Mouse (Mus musculus) monocyte, adult 59 days (primary cell): Measurements from ENCODE around the gene Thbs3. TPM values are rescaled to one million over a fixed set of nuclear protein-coding genes. Genes with fewer than 3 reads are reported as not detected.

Experiments used
- total RNA-seq, 2 experiments: library from RNA; stranded (reverse); gene quantifications; one replicate each; pipeline ENCODE4 v1.2.4; 2023

Thbs3 gene
- total RNA-seq = 1 to 10 TPM; 5.2 to 6.8 TPM

DNA sequence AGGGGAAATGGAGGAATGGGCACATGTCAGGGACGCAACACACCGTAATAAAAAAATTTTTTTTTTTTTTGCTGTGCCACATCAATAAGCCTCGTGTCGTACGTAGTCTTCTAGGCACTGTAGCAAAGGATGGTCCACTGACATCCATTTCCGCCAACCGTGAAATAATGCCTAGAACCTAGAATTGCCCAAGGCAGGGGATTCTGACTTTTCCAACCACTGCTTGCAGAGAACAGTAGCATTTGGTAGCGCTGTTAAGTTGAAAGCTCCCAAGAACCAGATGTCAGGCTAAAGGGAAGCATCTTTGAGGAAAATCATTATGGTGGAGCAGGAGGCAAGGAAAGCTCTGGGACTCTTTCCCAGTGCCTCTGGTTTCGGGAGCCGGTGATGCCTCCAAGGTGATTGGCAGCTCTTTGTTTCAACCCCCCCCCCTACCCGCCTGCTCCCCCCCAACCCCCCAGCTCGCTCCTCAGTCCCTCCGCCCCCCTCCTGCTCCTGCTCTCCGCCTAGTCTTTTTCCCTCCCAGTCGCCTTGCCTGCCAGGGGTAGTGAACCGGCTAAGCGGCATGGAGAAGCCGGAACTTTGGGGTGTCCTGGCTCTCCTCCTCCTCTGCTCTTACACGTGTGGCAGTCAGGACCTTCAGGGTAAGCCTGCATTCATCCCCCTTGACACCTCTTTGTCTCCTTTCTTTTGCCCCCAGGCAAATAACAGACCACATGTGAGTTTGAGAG is at the start of gene Thbs3:
Gene Thbs3 (plus strand): TSS at position 500 of the 731 bp plus-strand sequence.

DNA sequence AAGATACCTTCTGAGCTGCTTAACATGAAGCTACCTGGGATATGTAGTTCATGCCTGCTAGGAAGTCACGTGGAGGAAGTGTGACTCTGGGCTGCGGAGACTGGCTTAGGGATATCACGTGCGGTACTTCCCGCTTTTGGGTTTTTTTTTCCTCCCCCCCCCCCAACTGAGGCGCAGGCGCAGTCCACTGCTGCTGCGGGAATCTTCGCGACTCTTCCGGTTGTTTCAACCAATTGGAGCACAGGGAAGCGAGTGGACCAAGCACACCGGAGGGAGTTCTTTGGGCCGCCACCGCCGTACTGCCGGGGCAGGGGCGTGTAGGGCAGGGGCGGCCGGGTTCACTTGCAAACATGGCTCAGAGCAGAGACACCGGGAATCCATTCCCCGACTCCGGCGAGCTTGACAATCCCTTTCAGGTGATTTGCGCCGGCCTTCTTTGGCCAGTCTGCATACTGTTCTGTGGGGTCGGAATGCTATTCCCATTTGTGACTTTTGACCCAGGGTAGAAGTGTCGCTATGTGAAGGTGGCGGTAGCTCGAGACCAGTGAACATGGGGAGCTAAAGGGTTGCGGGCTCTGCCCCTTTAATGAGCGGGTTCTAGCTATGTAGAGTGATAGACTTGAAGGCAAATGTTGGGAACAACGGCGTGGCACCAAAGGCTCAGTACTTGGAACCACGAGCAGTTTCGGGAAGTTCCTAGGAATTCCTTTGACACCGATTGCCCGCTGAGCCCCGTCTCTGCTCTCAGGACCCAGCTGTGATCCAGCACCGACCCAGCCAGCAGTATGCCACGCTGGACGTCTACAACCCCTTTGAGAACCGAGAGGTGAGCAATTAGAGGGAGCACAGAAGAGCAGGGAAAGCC is 37.5 kb upstream of the Thbs3 start, which contains the start of gene Scamp3:
Gene Scamp3 (plus strand): TSS at position 232 of the 865 bp plus-strand sequence.

DNA sequence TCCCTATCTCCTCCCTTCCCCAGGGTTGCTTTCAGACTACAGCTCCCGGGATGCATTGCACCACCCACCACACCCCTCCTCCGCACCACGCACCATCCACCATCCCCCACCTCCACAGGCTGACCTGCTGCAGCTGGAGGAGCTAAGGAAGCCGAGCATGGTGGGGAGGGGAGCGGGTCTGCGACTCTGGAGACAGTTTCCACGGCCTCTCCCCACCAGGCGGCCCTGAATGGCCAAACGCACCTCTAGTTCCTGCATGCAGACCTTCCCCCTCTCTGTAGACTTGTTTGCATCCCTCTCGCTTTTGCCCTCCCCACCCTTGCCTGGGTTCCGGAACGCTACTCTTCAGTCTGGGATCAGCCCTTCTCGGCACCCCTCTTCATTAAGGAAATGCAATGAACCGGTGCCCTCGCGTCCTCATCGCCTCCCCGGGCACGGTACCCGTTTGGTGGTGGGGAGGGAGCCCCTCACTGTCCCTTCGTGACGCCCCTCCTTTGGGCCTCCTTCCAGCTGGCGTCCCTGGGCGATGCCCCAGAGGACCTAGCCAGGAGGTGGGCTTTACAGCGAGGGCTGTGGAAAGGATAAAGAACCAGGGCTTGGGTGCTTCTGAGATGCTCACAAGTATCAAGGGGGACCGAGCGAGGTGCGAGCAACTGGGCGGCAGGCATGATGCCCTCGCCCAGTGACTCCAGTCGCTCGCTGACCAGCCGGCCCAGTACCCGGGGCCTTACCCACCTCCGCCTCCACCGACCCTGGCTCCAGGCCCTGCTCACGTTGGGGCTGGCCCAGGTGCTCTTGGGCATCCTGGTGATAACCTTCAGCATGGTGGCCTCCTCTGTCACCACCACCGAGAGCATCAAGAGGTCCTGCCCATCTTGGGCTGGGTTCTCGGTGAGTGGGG is 31.7 kb upstream of the Thbs3 start, which contains the start of gene Fam189b:
Gene Fam189b (plus strand): TSS at position 86 of the 901 bp plus-strand sequence.

DNA sequence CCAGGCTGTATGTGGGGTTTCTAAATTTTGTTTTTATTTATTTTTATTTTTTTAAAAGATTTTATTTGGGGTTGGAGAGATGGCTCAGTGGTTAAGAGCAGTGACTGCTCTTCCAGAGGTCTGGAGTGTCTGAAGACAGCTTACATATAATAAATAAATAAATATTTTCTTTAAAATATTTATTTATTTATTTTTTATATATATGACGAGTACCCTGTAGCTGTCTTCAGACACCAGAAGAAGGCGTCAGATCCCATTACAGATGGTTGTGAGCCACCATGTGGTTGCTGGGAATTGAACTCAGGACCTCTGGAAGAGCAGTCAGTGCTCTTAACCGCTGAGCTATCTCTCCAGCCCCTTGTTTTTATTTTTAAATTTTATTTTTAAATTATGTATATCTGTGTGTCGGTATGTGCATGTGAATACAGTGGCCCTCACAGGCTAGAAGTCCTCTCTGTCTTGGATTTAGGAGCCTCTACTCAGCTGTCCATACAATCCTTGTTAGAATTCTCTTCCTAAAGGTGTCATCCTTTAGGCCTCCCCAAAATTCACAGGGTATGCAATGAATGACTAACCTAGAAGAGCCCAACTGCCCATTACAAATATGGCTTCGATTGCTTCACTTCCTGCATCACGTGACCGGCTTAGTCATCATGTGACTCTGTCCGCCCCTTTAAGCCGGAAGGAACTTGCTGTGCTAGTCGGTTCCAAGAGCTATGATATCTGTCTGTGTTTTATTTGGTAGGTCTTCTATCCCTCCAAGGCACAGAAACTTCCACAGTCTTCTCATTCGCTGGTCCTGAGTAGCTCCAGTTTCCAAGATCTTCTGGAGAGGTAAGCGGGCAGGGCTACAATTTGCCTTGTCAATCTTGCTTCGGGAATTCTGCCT is 12.5 kb upstream of the Thbs3 start, which contains the start of gene Gba:
Gene Gba (plus strand): TSS at position 676 of the 889 bp plus-strand sequence.

DNA sequence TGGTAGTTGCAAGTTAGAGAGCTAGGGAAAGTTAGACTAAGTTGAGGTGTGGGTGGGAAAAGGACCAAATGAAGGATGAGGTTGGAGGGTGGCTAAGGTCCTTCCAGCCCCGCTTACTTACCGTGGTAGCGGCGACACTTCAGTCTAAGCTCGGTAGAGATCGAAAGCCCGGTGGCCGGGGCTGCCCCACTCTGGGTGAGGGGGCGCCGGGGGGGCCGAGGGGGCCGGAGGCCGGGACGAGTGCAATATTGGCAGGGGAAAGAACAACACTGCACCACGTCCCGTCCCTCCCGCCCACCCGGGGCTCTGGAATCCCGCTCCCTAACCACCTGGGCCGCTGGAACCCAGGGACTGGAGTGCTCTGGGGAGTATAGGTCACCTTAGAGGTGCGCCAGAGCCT is 11.9 kb downstream of the Thbs3 start, which contains the start of gene Mtx1:
Gene Mtx1 (minus strand): TSS at position 189 of the 400 bp plus-strand sequence.

DNA sequence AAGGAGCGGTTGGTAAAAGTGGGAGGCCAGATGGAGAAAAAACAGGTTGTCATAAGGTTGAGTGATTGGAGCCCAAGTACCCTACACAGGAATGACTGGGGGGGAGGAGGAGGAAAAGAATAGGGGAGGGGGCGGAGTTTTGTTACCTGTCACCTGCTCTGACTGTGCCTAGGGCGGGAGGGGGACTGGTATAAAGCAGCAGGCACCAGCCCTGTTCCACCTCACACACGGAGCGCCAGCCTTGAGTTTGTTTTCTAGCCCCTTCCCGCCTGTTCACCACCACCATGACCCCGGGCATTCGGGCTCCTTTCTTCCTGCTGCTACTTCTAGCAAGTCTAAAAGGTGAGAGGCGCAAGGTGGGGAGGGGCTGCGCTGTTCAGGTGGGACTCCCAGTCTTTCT is 13.9 kb downstream of the Thbs3 start, which contains the start of gene Muc1:
Gene Muc1 (plus strand): TSS at position 222 of the 400 bp plus-strand sequence.

DNA sequence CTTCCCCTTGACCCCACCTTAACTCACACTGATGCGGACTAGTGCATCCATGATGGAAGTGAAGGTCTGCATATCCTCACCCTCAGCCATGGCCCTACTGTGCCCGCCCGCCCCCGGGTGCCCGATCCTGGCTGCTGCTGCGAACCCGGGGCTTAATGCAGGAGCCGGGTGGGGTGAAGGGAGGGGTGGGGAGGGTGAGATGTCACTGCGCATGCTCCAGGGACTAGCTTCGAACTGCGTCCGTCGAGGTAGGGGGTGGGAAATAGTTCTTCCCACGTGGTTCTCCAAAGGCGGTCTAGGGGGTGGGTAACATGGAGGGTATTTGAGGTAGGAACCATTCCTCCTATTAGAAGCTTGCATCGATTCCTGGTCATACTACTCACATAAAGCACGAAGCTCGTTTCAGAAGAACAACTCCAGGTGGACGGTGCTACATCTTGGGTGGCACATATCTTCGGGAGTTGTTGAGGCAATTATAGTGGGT is 30.8 kb downstream of the Thbs3 start, which contains the start of gene Krtcap2:
Gene Krtcap2 (plus strand): TSS at position 279 of the 484 bp plus-strand sequence.

DNA sequence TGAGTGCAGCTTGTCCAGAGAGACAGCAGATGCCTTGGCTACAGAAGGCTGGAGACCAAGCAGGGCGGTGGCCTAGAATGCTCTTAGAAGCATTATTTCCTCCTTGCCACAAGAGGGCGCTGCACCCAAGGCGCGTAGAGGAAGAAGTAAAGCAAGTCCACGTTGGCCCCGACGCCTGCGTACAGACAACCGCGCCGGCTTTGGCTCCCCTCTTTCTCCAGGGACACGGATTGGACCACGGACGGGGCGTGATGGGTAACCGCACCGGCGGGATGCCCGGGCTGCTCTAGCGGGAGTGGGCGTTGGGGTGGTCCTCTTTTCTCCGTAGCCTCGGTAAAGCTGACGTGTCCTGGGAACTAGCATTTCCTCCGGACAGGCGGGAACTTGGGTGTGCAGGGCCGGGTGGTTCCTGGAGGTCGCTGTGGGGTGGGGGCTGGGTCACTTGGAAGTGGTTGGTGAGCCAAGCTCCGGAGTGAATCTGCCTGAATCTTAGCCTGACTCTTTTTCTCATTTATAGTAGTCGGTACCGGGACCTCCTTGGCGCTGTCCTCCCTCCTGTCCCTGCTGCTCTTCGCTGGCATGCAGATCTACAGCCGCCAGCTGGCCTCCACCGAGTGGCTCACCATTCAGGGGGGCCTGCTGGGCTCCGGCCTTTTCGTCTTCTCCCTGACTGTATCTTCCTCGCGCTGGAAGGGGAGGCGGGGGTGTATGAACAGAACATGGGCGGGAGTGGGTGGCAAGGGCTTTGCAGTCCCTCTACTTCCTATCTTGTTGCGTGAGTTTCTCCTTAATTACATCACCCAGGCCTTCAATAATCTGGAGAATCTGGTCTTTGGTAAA is 31.5 kb downstream of the Thbs3 start, which contains the start of gene Trim46:
Gene Trim46 (minus strand): TSS at position 49 of the 840 bp plus-strand sequence.

DNA sequence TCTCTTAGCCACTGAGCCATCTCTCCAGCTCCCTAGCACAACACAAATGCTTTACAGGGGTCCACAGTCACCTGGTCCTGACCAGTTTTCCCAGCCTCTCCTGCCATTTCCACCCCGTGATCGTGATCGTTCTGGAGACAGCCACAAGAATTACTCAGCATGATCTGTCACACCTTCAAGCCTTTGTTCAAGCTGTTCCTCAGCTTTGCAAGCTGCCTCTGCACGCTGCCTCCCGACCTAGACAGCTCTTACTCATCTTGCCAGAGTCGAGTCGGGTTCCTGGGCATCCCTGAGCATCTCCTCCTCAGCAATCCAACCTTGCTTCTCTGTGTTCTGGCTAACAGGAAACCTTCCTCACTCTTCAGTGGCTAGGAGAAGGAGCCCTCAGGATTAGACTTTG is 44.1 kb downstream of the Thbs3 start, which contains the start of gene Dpm3:
Gene Dpm3 (plus strand): TSS at position 283 of the 400 bp plus-strand sequence.

DNA sequence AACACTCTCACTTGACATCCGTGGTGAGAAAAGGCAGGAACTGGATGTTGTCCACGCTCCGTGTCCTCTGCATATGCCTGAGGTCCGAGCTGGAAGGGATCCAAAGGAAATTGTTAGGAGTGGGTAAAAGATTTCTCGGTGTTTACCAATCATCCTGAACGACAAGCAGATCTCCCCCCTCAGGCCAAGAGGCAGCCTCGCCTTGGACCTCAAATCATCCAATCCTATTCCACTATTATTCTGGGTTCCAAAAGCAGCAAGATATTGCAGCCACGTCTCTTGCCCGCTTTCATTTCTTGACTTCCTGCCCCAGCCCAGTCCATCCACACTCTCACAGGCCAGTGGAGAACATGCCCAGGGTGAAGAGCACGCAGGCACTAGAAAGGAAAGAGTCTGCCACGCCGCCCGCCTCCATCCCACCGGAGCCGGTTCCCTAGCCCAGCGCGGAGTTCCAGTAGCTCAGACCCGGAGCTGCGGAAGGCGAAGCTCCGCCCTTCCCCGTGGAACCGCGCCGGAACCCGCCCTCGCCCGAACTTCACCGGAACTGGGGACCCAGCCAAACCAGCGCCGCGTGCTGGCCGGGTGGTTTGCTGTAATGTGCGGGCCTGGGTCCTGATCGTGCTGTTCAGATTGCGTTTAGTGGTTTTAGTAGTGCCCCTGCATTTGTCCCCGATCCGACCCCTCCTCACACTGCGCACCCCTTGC is 55.2 kb downstream of the Thbs3 start, which contains the start of gene Slc50a1:
Gene Slc50a1 (minus strand): TSS at position 520 of the 705 bp plus-strand sequence.

Other genes with a start within 250 kb of the Thbs3 start
- gene Rusc1, start 121.9 kb upstream of the Thbs3 start, total RNA-seq = 10 to 100 TPM; 32.8 to 34.0 TPM
- not detected for gene Gm43738, start 114.1 kb upstream of the Thbs3 start, total RNA-seq
- gene Fdps, start 113.2 kb upstream of the Thbs3 start, total RNA-seq = 10 to 100 TPM; 34.8 to 48.9 TPM
- not detected for gene Pklr, start 79.0 kb upstream of the Thbs3 start, total RNA-seq
- gene Hcn3, start 55.0 kb upstream of the Thbs3 start, total RNA-seq = under 1 TPM in 1 of 2 experiments, not detected in 1; 0.31 TPM
- gene Clk2, start 50.4 kb upstream of the Thbs3 start, total RNA-seq = 10 to 100 TPM; 79.1 to 83.2 TPM
- gene Scamp3, start 37.7 kb upstream of the Thbs3 start, total RNA-seq = 10 to 100 TPM; 82.3 TPM
- 10 to 100 TPM; 12.2 to 13.0 TPM for gene Fam189b, start 32.0 kb upstream of the Thbs3 start, total RNA-seq
- 100 to 1,000 TPM; 109 to 114 TPM for gene Gba, start 12.3 kb upstream of the Thbs3 start, total RNA-seq
- gene Mtx1, start 11.9 kb downstream of the Thbs3 start, total RNA-seq = 10 to 100 TPM; 84.0 to 86.7 TPM
- gene Muc1, start 13.9 kb downstream of the Thbs3 start, total RNA-seq = not detected
- 100 to 1,000 TPM in 1 of 2 experiments, 10 to 100 TPM in 1; 82.1 to 104 TPM for gene Krtcap2, start 30.8 kb downstream of the Thbs3 start, total RNA-seq
- 1 to 10 TPM in 1 of 2 experiments, under 1 TPM in 1; 0.18 to 1.1 TPM for gene Trim46, start 31.1 kb downstream of the Thbs3 start, total RNA-seq
- gene Dpm3, start 44.2 kb downstream of the Thbs3 start, total RNA-seq = 10 to 100 TPM; 65.3 to 74.1 TPM
- 10 to 100 TPM; 49.4 to 58.0 TPM for gene Slc50a1, start 55.4 kb downstream of the Thbs3 start, total RNA-seq
- under 1 TPM in 1 of 2 experiments, not detected in 1; 0.55 TPM for gene Efna1, start 66.0 kb downstream of the Thbs3 start, total RNA-seq
- not detected for gene Efna3, start 107.8 kb downstream of the Thbs3 start, total RNA-seq
- not detected for gene Efna4, start 122.8 kb downstream of the Thbs3 start, total RNA-seq
- gene Adam15, start 134.8 kb downstream of the Thbs3 start, total RNA-seq = 100 to 1,000 TPM; 163 to 179 TPM
- not detected for gene Dcst2, start 146.8 kb downstream of the Thbs3 start, total RNA-seq
- gene Dcst1, start 150.1 kb downstream of the Thbs3 start, total RNA-seq = not detected
- gene Zbtb7b, start 179.6 kb downstream of the Thbs3 start, total RNA-seq = 100 to 1,000 TPM; 130 to 146 TPM
- gene Lenep, start 187.6 kb downstream of the Thbs3 start, total RNA-seq = not detected
- 10 to 100 TPM; 20.0 to 28.1 TPM for gene Flad1, start 196.7 kb downstream of the Thbs3 start, total RNA-seq
- gene Cks1b, start 203.2 kb downstream of the Thbs3 start, total RNA-seq = 1 to 10 TPM; 6.1 to 6.2 TPM
- gene Shc1, start 203.3 kb downstream of the Thbs3 start, total RNA-seq = 100 to 1,000 TPM; 110 to 117 TPM
- 10 to 100 TPM; 47.6 to 47.8 TPM for gene Pygo2, start 215.0 kb downstream of the Thbs3 start, total RNA-seq
- gene Pbxip1, start 221.5 kb downstream of the Thbs3 start, total RNA-seq = 100 to 1,000 TPM; 114 to 127 TPM
- 10 to 100 TPM; 11.1 to 16.8 TPM for gene Pmvk, start 239.4 kb downstream of the Thbs3 start, total RNA-seq